Mouse (Mus musculus) ES-E14 (cell line): ENCODE results near the gene Krt80. TPM values are rescaled to one million over a fixed set of nuclear protein-coding genes. Genes with fewer than 3 reads are reported as not detected.

Experiments
- DNase-seq: peaks from one replicate; pipeline ENCODE4 v3.0.0-alpha.2; 2013; ENCODE audit warnings: low read depth, low spot score
- H3K27ac ChIP-seq: 2 replicates; pipeline ENCODE4 v1.5.1; 2012; ENCODE audit warnings: low read depth, mild to moderate bottlenecking, low read length, moderate library complexity, mixed read lengths; ENCODE audit not compliant: poor library complexity, insufficient read depth, severe bottlenecking
- H3K36me3 ChIP-seq: 2 replicates; pipeline ENCODE4 v1.6.1; 2012; ENCODE audit warnings: mild to moderate bottlenecking, low read length, moderate library complexity, mixed read lengths; ENCODE audit not compliant: control insufficient read depth, poor library complexity, insufficient read depth, severe bottlenecking
- H3K4me1 ChIP-seq, 2 experiments: fragments of 150-350 bp in 1 of 2; sonication (generic) in 1 of 2; 2 replicates each; pipeline ENCODE4 v1.6.1; 2012; ENCODE audit warnings: low read length in 2 of 2, mild to moderate bottlenecking in 1 of 2, mixed read lengths in 1 of 2; ENCODE audit not compliant: control insufficient read depth in 2 of 2, insufficient read depth in 2 of 2, poor library complexity in 1 of 2
- H3K4me3 ChIP-seq, 2 experiments: fragments of 150-350 bp in 1 of 2; sonication (generic) in 1 of 2; 2 replicates each; pipeline ENCODE4 v1.5.1; 2012; ENCODE audit warnings: low read length in 2 of 2, low read depth in 1 of 2, mild to moderate bottlenecking in 1 of 2, mixed read lengths in 1 of 2; ENCODE audit not compliant: insufficient read depth in 1 of 2, poor library complexity in 1 of 2, severe bottlenecking in 1 of 2
- H3K9ac ChIP-seq: 2 replicates; pipeline ENCODE4 v1.6.1; 2012; ENCODE audit warnings: low read depth, mild to moderate bottlenecking, low read length, mixed read lengths; ENCODE audit not compliant: poor library complexity, insufficient read depth, severe bottlenecking
- H3K9me3 ChIP-seq: fragments of 150-350 bp; sonication (generic); 2 replicates; pipeline ENCODE4 v1.6.1; 2012; ENCODE audit warnings: low read depth, mild to moderate bottlenecking, low read length; ENCODE audit not compliant: control insufficient read depth, insufficient read depth
- CHD2 ChIP-seq: IDR thresholded peaks from 2 replicates; pipeline ENCODE4 v1.6.1; 2014; ENCODE audit warnings: mild to moderate bottlenecking, low read depth, low read length, inconsistent platforms
- HCFC1 ChIP-seq: IDR thresholded peaks from 2 replicates; pipeline ENCODE4 v1.6.1; 2012; ENCODE audit warnings: low read length, inconsistent platforms, borderline replicate concordance; ENCODE audit not compliant: insufficient read depth
- MAFK ChIP-seq: IDR thresholded peaks from 2 replicates; pipeline ENCODE4 v1.6.1; 2014; ENCODE audit warnings: mild to moderate bottlenecking, low read depth, low read length, inconsistent platforms; ENCODE audit not compliant: insufficient read depth
- ZC3H11A ChIP-seq: IDR thresholded peaks from 2 replicates; pipeline ENCODE4 v1.6.1; 2012; ENCODE audit warnings: low read depth, mild to moderate bottlenecking, inconsistent platforms, low read length, borderline replicate concordance
- ZNF384 ChIP-seq: IDR thresholded peaks from 2 replicates; pipeline ENCODE4 v1.6.1; 2012; ENCODE audit warnings: low read depth, low read length, inconsistent platforms
- in situ Hi-C, 2 experiments: fragments of 600-800 bp; cut with MboI; formaldehyde crosslinking; loops; one replicate each; pipeline ENCODE4 v1.15.1; 2025; ENCODE audit warnings: low sequenced_read_pairs in 2 of 2, inconsistent platforms in 1 of 2; ENCODE audit not compliant: unreplicated experiment in 2 of 2
- total RNA-seq: library from RNA; depleted of rRNA; stranded (reverse); fragments of 300-350 nt; gene quantifications from 2 replicates; pipeline ENCODE4 v1.2.3, GENCODE M21; 2012

Gene Krt80
- total RNA-seq, 1 experiment: 0.18 TPM

DNA sequence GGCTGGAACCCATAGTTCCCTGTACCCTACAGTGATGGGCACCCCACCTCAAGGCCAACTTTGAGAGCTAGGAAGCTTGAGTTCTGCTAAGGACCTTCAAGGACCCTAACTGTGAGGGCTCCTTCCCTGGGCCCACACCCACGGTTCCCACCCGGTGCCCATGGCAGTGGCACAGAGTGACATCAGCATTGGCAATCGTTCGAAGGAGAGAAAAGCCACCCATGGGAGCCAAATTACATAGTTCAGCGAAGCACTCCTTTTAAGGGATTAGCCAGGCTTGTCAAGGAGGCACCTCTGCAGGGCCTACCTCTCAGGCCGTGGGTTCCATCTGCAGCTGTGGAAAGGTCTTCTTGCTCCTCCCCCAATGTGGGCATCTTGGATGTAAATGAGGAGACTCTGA is 1.9 kb downstream of the Krt80 start:
- no peak for TF ChIP-seq MAFK
- no peak for TF ChIP-seq CHD2
- TF ChIP-seq ZC3H11A: no peak
- no peak for TF ChIP-seq HCFC1
- TF ChIP-seq ZNF384: no peak
- Histone ChIP-seq H3K4me1 (peaks cover 0 to 11% of the 10 kb centered on the region in 2 experiments; a peak in 1 of 4 replicates), H3K27ac (no peak overlapping the region), H3K4me3 (no peak overlapping the region), H3K9me3 (no peaks in the 10 kb centered on the region), H3K9ac (no peak overlapping the region), H3K36me3 (no peaks in the 10 kb centered on the region)
- DNase-seq: no peak
- in situ Hi-C loops: no loop called here

DNA sequence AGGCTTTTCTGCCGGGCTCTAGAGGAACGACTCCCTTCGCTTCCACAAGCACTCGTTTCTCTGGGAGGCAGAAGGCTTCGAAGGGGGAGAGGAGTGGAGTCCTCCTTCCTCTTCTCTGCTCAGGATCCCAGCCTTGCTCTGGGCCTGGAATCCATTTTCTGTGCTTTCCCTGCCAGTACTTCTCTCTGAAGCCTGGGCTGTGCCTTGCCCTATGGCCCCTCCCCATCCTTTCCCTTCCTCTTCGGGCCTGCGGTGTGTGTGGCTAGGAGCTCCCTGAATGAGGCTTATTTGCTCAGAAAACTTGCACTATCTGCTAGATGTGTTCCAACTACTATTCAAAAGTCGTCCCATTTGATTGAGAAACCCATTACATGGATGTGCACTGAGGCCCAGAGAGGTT is 2.5 kb downstream of the Krt80 start:
- Histone ChIP-seq H3K4me3 (no peak overlapping the region), H3K27ac (no peak overlapping the region), H3K4me1 (peaks cover 0 to 15% of the 10 kb centered on the region in 2 experiments; a peak in 1 of 4 replicates), H3K9ac (no peak overlapping the region), H3K9me3 (no peaks in the 10 kb centered on the region), H3K36me3 (no peaks in the 10 kb centered on the region)
- no peak for TF ChIP-seq ZC3H11A
- TF ChIP-seq ZNF384: no peak
- TF ChIP-seq MAFK: no peak
- TF ChIP-seq HCFC1: no peak
- no peak for TF ChIP-seq CHD2
- in situ Hi-C loops: no loop called here
- no peak for DNase-seq

DNA sequence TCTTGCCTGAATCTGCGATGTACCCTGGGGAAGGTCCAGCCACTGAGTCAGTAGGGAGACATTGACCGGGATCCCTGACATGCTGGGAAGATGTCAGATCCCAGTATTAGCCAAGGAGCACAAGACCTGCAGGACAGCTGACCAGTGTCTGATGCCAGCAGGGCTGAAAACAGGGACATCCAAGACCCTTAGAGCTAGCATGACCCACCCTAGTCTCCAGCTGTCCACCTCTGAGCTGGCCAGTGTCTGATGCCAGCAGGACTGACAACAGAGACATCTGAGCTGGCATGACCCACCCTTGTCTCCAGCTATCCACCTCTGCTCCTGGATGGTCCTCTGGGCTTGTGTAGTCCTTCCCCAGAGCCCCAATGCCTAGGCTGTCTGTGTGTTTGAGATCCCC is 3.0 kb downstream of the Krt80 start:
- no peak for TF ChIP-seq CHD2
- TF ChIP-seq ZNF384: no peak
- no peak for TF ChIP-seq MAFK
- TF ChIP-seq HCFC1: no peak
- TF ChIP-seq ZC3H11A: no peak
- H3K4me1 ChIP-seq: peaks cover 0 to 17% of the 10 kb centered on the region in 2 experiments; a peak in 1 of 4 replicates
- DNase-seq: no peak
- no peak overlapping the region for H3K27ac ChIP-seq
- no peaks in the 10 kb centered on the region for H3K36me3 ChIP-seq
- in situ Hi-C loops: no loop called here
- H3K9ac ChIP-seq: no peak overlapping the region
- H3K9me3 ChIP-seq: no peaks in the 10 kb centered on the region
- H3K4me3 ChIP-seq: no peak overlapping the region

DNA sequence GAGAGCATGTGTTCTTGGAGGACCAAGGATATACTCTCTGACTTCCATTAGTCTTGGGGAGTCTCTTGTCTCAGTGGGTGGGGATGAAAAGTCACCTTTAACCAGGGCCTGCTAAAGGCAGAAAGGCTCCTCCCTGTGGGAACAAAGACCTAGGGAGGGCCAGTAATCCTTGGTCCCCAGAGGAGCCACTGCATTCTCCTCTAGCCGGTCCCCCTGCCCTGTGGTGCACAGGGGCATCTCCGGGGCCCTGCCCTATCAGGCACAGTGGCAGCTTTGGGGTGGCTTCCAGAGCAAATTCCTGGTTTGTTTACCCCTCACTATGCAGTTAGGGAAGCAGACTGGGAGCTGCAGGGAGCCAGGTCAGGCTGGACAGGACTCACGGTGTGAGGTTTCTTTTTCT is 3.5 kb downstream of the Krt80 start:
- no peak for DNase-seq
- no peaks in the 10 kb centered on the region for H3K36me3 ChIP-seq
- H3K4me1 ChIP-seq: peaks cover 0 to 19% of the 10 kb centered on the region in 2 experiments; a peak in 1 of 4 replicates
- no peak overlapping the region for H3K27ac ChIP-seq
- in situ Hi-C loops: no loop called here
- no peaks in the 10 kb centered on the region for H3K9me3 ChIP-seq
- H3K4me3 ChIP-seq: no peak overlapping the region
- no peak for TF ChIP-seq ZC3H11A
- TF ChIP-seq HCFC1: no peak
- no peak for TF ChIP-seq MAFK
- no peak for TF ChIP-seq CHD2
- no peak for TF ChIP-seq ZNF384
- H3K9ac ChIP-seq: no peak overlapping the region

DNA sequence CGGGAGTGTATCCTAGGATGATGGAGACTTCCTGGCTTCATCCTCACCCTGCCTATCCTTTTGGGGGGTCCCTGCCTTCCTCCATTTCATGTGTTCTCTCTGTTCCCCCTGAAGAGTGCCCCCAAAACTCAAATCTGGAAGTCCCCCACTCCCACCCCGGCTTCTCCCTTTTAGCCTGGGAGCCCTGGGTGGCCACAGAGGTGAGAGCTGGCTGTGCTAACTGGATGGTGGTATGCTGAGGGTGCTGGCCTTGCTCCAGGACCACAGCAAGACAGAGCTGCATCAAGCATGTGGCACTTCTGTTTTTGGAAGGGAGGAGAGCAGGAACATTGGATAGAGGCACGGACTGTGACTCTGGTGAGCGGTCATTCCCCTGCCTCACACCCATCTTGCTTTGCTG is 4.2 kb downstream of the Krt80 start:
- peaks cover 0 to 19% of the 10 kb centered on the region in 2 experiments; a peak in 1 of 4 replicates for H3K4me1 ChIP-seq
- no peak for TF ChIP-seq CHD2
- no peak for TF ChIP-seq HCFC1
- no peak for TF ChIP-seq MAFK
- no peak for TF ChIP-seq ZC3H11A
- no peak for TF ChIP-seq ZNF384
- no peak overlapping the region for H3K4me3 ChIP-seq
- in situ Hi-C loops: no loop called here
- H3K9ac ChIP-seq: no peak overlapping the region
- no peak overlapping the region for H3K27ac ChIP-seq
- H3K9me3 ChIP-seq: no peaks in the 10 kb centered on the region
- no peak for DNase-seq
- no peaks in the 10 kb centered on the region for H3K36me3 ChIP-seq
